Mouse (Mus musculus) cerebellum, adult 2 months (tissue): ENCODE results near the gene Fhit.

Experiments
- CTCF ChIP-seq: fragments of 200-500 bp; IDR thresholded peaks from 2 replicates; pipeline ENCODE4 v1.5.1; 2011; ENCODE audit warnings: low read depth, mild to moderate bottlenecking, control low read depth, low read length, moderate library complexity, borderline replicate concordance; ENCODE audit not compliant: insufficient read depth
- POLR2A ChIP-seq: fragments of 200-500 bp; IDR thresholded peaks from 2 replicates; pipeline ENCODE4 v1.6.1; 2011; ENCODE audit warnings: low read length, control low read depth, borderline replicate concordance; ENCODE audit not compliant: insufficient read depth

- no peak for TF ChIP-seq POLR2A
- no peak for TF ChIP-seq CTCF
These were observed 1561.6 kb downstream of the Fhit start for GRCm38 (mm10) chr14:9600271-9600670.
